Mouse (Mus musculus) frontal cortex, postnatal 25 days (tissue): ENCODE data around the gene Lrrc43.

Source experiments
- DNase-seq, 2 experiments: peaks; one replicate each; pipeline ENCODE4 v3.0.0; 2022; ENCODE audit warnings: low spot score in 2 of 2

Gene Lrrc43

DNA sequence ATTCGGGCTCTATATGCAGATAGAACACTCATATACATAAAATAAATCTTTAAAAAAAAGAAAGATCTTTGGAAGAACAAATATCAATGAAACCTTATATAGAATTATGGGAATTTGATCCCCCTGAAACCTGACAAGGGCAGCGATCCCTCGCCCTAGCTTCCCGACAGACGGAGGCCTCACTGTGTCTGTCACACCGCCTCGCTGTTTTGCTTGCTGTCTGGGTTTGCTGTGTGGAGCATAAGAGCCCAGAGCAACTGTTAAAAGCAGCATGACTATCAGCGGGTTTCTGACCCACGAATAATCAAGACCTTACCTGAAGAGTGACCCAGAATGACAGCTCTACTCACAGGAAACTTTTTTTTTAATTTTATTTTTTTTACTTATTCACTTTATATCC lies 31.6 kb downstream of the Lrrc43 start:
- no peak for DNase-seq

DNA sequence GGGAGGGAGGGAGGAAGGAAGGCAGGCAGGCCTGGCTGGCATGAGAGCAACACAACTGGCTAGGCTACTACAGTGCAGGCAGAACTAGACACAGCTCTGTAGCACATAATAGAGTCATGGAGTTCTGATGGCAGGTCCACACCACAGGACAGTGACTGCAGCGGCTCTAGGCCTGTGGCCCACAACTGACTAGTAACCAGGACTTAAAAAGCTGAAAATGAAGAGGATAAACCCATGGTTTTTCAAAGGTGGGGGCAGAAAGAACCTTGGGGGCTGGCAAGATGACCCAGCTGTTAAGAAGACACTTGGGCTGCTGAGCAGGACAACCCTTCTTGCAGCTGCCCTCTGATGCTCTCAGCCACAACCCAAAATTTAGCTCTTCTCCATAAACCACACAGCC lies 32.5 kb downstream of the Lrrc43 start:
- DNase-seq = no peak

DNA sequence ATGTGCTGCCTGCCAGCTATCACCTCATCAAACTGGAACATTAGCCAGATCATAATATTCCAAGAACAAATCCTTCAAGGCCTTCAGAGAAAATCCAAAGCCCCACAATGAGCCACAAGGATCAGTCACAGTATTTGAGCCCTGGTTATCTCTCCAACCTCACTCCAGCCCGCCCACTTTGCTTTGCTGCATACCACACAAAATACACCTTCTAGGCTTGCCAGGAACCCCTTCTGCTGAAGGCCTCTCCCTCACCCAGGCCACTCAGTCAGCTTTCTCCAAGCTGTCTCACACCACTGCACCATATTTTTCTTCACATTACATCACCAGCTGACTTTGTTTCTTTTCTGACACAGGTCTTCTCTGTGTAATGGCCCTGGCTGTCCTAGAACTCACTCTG lies 33.1 kb downstream of the Lrrc43 start:
- DNase-seq = no peak

DNA sequence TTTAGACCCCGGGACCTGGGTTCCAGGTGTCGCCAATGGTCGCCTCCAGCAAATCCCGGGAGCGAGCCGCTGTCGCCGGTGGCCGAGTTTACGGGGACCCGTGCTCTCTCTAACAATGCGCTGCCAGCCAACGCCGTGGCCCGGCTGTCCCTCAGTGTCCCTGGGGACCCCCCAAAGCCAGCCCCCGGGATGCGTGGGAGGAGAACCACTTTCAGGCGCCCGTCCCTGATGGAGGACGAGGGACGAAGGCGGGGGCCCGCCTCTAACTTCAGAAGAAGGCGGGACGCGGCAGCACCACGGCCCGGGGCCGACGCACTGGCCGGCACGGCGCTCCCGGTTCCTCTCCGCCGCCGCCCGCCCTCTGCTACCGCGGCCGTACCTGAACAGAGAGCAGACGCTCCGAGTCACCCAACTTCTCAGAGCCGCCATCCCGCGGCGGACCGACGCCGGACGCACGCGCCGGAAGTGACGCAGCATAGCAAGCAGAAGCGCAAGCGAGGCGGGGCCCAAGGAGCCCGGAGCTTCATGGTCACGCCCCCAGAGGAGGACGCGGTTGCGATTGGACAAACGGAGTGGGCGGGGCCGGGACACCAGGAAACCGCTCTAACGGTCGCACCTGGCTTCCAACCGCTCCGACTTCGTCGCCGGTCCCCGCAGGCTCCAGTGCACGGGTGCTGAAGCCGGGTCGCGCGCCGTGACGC lies 34.7 kb downstream of the Lrrc43 start, which contains the start of gene Diablo:
Gene Diablo (minus strand): TSS at position 485 of the 701 bp plus-strand sequence.
- DNase-seq = peak; percentile 94 to 96

DNA sequence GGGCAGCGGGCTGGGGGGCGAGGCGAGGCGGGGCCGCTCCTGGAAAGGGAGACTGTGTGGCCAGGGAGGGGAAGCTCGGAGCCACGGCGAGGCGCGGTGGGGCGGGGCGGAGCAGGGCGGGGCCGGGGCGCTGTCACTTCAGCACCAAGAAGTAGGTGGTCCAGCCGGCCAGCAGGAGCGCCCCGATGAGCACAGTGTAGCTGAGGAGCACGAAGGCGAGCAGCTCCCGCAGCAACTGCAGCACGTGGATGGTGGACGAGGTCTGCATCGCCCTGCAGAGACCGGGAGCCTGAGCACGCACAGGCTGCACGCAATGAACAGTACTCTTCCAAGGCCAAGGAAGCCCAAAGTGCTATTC lies 35.3 kb downstream of the Lrrc43 start:
- DNase-seq = no peak

DNA sequence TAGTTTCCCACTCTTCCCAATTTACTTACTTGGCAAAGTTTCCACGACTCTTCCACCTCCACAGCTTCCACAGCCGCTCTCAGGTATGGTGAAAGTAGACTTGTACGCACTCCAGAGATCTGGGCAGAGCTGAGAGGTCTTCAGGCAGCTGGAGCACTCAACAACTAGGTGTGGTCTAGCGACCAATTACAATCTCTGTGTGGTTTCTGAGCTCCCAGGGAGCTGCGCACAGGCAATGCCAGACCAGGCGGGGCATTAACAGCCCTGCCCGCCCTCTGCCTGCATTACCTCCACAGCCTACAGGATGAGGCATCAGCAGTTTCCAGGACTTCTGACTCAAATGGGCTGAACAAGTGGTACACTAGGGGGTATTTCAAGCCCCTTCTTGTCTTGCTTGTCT lies 36.2 kb downstream of the Lrrc43 start, which contains the start of gene Gm49027:
Gene Gm49027 (minus strand): TSS at position 208 of the 400 bp plus-strand sequence.
- DNase-seq = peak in 1 of 2 experiments; percentile 4

DNA sequence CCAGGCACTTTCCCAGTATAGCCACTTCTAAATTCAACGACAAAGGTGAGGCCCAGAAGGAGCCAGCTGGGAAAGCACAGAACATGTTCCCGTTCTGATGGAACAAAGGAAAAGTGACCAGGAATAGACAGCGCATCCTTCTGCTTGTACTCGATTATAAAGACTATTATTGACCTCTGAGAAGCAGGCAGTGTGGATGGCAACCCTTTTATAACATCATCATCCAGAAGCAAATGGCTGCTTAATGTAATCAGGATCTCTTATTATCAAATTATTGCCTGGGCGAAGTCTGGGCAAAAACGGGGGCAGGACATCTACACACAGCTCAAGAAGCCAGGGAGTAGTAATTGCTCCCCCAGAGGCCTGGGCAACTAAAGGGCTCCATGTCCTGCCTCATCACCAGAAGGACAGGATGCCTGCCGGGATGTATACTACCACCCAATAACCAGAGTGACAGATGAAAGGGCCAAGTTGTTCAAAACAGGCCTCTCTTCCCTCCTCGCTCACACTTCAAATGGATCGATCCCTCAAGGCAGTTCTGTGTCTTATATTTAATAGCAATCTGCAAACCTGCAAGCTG lies 36.9 kb downstream of the Lrrc43 start:
- peak in 1 of 2 experiments; percentile 2 for DNase-seq

DNA sequence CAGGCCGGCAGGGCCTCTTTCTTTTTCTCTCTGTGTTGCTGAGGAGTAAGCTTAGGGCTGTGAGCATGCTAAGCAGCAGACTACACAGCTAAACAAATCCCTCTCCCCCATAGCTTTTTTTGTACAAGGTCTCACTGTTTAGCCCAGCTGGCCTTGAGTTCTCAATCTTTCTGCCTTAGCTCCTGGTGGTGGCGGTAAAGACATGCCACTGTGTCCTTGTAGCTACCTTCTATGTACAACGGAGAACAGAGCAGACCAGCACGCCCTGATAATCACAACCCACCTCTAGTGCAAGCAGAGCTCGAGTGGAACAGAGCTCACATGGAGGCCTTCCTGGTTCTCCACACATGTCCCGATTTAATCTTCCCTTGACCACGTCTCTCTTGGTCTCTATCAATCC lies 39.5 kb downstream of the Lrrc43 start:
- DNase-seq = peak in 1 of 2 experiments; percentile 2

DNA sequence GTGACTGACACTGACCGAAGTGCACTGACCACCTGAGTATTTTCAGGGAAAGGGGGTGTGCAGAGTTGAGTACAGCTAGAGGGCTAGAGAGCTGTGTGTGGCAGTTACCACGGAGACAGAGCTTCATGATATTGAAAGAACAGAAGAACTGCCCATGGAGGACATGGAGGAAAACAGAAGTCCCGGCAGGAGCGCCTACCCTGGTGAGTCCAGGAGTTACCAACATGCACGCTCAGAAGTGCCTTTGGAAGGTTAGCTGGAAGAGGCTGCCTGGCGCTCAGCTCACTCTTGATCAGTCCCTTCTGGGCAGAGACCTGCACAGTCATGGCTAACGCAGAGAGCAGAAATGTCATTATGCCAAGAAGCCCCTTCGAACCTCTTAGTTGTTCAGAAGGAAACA lies 41.0 kb downstream of the Lrrc43 start:
- DNase-seq = peak in 1 of 2 experiments; percentile 3

DNA sequence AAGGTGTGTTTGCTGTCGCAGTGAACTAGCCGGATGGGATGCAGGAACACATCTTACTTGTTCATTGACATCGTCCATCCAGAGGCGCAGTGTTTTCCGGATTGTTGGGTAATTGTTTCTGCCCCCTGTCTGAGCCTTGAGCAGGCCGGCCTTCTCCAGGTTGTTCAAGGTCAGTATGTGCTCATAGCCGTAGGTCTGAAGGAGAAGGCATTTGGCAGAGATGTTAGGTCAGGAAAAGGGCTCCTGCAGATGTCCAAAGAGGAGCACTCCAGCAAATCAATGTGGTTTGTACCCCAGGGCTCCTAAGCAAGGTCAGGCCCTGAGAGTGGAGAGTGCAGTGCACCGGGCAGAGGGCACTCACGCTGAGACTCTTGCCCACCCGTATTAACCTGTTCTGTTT lies 44.7 kb downstream of the Lrrc43 start:
- peak in 1 of 2 experiments; percentile 2 for DNase-seq

DNA sequence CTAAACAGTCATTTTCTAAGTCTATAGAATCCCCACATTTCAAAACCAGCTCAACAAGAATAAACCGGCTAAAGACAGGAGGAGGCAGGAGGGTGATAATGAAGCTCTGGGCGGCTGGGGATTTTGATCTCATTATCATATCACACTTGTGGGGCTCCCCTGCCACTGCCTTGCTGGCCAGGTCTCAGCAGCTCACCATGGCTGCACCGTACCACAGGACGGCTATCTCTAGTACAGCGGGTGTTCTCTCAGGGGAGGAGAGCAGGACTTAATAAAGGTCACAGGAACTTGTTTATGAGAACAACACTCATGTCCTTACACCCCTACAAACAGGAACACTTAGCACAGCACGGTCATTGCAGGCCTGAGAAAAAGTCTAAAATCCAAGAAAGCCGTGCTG lies 66.6 kb downstream of the Lrrc43 start:
- DNase-seq = no peak

DNA sequence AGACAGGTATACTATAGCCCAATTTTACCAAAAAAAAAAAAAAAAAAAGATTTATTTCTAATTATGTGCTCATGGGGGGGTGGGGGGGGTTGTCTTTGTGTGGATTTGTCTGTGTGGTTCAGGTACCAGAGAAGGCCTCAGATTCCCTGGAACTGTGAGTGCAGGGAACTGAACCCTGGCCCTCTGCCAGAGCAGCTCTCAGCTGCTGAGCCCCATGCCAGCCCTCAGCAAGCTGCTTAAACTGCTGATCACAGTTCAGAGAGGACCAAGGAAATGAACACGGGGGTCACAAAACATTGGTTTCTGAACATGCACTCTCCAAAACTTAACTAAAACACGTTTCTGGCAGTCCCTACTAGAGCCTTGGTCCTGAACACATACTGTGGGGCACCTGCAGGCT lies 67.3 kb downstream of the Lrrc43 start:
- no peak for DNase-seq
